Mouse (Mus musculus) testis, adult 2 months (tissue): ENCODE measurements around the gene Tjp1.

Source experiments
- CTCF ChIP-seq: fragments of 200-500 bp; IDR thresholded peaks from 2 replicates; pipeline ENCODE4 v1.5.1; 2012; ENCODE audit warnings: low read depth, mild to moderate bottlenecking, inconsistent platforms, low read length, moderate library complexity; ENCODE audit not compliant: control insufficient read depth, insufficient read depth, insufficient replicate concordance
- POLR2A ChIP-seq: fragments of 200-500 bp; IDR thresholded peaks from 2 replicates; pipeline ENCODE4 v1.6.1; 2012; ENCODE audit warnings: low read depth, mild to moderate bottlenecking, inconsistent platforms, low read length, moderate library complexity; ENCODE audit not compliant: control insufficient read depth

- TF ChIP-seq CTCF (no peak), POLR2A (no peak)
These were observed 189.9 kb downstream of the Tjp1 start for GRCm38 (mm10) chr7:65337581-65338270.
